Mouse (Mus musculus): ENCODE results near the gene Nlk. TPM values are rescaled to one million over a fixed set of nuclear protein-coding genes. Genes with fewer than 3 reads are reported as not detected.
A peak's percentile ranks its signal among the peaks of the same experiment; 100 is the strongest.
"Not testable (repeated sequence)": the region's sequence is repeated elsewhere in the genome, so short reads cannot be mapped to it uniquely, and the experiment has no call there.

The Nlk gene
- total RNA-seq, 2 experiments from 2014 or later = 7.6 to 10.5 TPM

DNA sequence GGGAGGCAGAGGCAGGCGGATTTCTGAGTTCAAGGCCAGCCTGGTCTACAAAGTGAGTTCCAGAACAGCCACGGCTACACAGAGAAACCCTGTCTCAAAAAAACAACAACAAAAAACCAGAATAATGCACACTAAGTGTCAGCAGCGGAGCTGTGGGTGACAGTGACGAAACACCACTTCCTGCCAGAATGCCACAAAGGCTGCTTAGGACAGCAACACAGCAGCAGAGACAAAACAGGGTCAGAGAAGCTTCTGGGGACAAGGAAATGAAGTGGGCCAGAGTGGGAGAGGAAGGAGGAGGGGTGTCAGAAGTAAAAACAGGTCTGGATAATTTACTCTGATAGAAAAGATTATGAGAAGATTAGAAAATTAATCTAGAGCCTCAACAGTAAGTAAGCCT is 97.1 kb downstream of the Nlk start:
- no peak for DNase-seq (ENCODE audit: low spot score in 2 of 2)

DNA sequence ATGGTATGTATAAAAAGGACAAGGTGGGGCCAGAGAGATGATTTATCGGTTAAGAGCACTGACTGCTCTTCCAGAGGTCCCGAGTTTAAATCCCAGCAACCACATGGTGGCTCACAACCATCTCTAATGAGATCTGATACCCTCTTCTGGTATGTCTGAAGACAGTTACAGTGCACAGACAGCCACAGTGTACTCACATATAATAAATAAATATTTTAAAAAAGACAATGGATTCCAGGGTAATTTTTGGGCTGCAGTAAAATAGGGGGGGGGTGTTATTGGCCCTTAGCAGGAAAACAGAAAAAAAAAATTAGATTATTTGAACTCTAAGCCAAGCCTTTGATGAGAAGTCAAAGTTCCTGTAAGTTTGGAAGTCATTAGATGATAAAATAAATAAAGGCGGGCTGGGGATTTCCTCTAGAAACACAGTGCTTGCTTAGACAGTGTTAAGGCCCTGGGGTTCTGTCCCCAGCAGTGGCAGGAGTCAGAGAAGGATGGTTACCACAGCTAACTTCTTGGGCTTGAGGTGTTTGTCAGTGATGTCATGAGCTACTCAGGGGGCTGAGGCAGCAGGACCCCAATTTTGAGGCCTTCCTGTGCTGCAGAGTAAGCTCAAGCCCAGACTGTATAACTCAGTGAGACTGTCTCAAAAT is 98.3 kb downstream of the Nlk start:
- DNase-seq (ENCODE audit: low spot score in 2 of 2) = no peak

DNA sequence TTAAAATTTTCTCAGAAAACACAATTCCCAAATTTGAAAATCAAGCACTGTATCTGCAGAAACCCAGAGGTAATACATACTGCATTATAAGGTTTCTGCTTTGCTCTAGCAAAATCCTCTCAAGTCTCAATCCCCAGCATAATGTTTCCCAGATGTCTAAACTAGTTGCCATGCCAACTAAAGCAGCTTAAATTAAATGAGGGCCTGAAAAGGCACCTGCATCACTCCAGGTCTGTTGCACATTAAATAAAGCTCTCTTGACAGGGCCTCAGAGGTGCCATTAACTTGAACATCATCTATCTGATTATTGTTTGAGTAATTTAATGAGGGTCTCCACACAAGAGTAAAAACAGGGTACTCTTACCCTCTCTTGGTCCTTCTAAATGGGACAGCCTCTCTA is 100.4 kb downstream of the Nlk start:
- DNase-seq (ENCODE audit: low spot score in 2 of 2) = no peak

DNA sequence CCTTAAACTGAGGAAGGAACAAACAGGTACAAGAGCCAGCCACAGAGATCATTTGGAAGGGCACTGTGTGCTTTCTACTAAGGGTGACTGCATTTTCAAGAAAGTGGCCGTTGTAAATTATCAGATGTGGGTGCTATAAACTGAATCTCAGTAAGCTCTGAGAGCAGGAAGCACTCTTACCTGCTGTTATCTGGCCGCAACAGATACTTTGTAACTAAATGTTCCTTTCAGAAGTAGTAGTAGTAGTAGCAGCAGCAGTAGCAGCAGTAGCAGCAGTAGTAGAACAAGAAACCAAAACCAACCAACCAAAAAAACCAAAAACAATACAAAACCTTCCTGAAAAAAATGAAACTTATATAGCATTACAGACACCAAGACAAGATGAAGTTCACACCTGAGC is 101.4 kb downstream of the Nlk start:
- no peak for DNase-seq (ENCODE audit: low spot score in 2 of 2)

DNA sequence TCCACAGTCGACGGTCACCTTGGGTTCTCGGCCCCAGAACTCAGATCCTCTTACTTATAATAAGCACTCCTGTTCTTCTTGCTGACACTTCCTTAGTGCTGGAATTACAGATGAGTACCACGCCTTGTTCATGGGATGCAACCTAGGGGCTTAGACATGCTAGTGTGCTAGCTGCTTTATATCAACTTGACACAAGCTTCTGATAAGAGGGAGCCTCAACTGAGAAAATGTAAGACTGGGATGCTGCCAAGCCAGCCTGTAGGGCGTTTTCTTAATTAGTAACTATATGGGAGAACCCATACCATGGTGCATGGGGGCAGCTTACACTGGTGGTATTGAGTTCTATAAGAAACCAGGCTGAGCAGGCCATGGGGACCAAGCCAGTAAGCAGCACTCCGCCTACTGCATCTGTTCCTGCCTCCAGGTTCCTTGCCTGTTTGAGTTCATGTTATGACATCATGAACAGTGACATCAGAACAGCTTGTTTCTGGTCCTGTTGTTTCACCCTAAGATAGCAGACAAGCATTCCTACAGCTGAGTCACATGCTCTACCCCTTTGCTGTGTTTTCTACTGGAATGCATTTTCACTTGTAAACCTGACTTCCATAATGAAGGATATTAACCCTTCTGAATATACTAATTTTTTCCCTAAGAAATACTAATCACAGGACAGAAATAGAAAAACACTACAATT is 102.8 kb downstream of the Nlk start:
- no peak for DNase-seq (ENCODE audit: low spot score in 2 of 2)

DNA sequence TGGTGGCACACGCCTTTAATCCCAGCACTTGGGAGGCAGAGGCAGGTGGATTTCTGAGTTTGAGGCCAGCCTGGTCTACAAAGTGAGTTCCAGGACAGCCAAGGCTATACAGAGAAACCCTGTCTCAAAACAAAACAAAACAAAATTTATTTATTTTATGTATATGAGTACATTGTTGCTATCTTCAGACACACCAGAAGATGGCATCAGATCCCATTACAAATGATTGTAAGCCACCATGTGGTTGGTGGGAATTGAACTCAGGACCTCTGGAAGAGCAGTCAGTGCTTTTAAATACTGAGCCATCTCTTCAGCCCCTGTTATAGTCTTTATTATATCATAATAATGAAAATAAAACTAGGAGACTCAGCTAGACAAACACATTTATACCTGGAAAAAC is 109.5 kb downstream of the Nlk start:
- not testable (repeated sequence) for DNase-seq (ENCODE audit: low spot score in 2 of 2)

DNA sequence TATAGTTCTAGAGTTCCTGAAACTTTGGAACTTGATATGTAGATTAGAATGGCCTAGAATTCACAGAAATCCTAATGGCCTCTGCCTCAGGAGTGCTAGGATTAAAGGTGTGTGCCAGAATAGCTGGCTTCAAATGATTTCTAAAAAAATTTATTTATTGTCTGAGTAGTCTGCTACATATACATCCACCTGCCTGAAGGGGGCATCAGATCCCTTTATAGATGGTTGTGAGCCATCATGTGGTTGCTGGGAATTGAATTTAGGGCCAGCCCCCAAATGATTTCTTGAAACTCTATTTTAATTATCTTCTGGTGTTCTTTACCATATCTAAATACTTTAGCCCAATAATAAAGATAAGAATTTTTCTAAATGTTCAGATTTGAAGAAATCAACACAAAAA is 111.1 kb downstream of the Nlk start:
- no peak for DNase-seq (ENCODE audit: low spot score in 2 of 2)

DNA sequence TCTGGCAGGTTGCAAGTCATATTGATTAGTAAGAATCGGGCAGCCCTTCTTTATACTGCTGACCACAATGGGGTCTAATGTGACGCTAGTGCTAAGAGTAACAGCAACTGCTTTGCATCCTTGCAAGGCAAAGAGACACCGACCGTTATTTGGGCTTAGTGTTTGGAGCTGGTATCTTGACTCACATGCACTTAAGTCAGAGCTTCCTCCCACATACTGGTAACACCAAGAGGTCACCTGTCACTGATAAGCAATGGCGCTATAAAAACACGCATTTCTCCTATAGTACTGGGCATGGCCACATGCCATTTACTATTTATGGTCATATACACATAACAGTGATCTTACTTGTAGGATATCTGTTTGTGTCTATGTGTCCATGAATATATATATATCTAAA is 114.3 kb downstream of the Nlk start:
- no peak for DNase-seq (ENCODE audit: low spot score in 2 of 2)

DNA sequence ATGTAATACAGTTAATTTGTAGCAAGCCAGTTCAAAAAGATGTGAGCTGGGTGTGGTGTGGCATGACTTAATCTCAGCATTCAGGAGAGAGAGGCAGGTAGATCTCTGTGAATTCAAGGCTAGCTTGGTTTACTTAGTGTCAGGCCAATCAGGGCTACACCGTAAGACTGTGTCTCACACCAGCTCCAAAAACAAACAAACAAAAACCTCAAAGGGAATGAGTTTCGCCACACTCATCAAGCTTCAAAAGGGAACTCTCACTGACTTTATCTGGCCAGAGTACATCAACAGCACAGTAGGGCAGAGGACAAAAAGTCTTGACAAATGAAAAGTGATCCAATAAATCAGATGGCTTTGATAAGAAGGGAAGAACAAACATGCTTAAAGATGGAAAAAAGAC is 122.2 kb downstream of the Nlk start:
- DNase-seq (ENCODE audit: low spot score in 2 of 2) = no peak

DNA sequence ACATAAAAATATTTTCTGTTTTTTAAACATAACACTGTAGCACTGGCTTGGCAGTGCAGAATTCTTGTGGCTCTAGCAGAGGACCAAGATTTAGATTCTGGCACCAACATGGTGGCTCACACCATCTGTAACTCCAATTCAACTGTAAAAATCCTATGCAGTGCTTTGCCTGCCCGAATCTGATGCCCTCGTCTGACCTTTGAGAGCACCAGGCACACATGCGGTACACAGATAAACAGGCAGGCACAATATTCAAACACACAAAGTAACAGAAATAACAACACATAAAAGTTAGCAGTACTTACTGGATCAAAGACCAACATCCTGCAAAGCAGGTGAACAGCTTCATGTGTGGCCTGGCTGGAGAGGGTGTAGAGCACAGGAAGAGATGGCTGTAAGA is 122.6 kb downstream of the Nlk start:
- DNase-seq (ENCODE audit: low spot score in 2 of 2) = no peak

DNA sequence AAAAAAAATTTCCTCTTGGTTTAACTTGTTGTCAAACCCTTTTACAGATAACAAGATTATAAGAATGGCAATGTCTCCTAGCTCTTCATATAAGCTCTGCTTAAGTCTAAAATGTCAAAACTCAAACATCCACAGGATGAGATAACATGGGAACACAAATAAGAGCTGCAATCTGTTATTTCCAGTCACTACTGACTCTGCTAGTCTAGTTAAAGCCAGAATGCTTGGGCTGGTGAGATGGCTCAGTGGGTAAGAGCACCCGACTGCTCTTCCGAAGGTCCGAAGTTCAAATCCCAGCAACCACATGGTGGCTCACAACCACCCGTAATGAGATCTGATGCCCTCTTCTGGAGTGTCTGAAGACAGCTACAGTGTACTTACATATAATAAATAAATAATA is 123.1 kb downstream of the Nlk start:
- not testable (repeated sequence) for DNase-seq (ENCODE audit: low spot score in 2 of 2)

DNA sequence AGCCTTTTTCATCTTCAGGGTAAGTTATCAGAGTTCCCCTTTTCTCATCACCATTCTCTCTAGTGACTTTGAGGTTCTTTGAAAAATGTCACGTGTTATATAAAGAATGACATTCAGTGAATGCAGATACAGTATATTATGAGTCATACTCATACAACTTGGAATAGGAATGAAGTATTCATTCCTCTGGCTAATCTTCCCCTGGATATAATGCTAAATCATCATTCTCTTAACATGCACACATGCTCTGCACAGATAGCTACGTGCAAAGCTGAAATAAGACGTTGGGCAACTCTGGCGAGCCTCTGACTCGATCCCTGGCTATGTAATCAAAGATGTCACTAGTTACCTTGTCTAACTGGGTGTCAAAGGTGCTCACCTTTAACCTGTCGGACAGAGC is 125.3 kb downstream of the Nlk start:
- no peak for DNase-seq (ENCODE audit: low spot score in 2 of 2)

DNA sequence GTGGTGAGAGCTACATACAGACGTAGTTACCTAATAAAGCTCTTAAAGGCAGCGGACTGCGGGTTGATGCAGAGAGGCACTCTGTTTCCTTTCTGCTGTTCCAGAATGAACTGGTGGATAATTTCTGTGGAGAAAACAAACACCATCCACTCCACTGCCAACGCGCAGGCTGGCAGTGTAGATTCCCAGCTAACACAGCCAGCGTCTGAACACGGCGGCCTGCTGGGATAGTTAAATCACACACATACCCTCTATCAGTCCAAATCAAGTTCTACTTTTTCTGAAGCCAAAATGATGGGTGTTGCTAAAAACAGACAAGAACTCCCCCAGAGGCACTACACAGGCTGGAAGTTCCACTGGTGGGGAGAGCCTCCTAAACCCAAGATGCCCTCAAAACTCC is 125.7 kb downstream of the Nlk start:
- no peak for DNase-seq (ENCODE audit: low spot score in 2 of 2)

DNA sequence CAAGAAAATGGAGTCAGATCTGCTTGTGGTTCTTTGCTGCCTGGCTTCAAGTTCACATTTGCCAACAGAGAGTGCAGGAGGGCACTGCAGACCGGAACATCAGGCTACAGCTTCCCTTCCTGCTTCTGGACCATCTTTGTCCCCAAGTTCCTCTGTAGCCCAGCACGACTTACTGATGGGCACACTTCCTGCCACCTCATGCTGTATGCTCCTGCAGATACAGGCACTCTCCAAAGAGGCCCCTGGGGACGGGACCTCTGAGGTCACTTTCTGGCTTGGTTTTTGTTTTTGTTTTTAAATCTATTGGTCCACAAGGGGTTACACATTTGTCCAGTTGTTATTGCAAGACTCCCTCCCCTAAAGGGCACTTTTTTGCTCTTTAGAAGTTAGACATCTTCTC is 127.4 kb downstream of the Nlk start:
- DNase-seq (ENCODE audit: low spot score in 2 of 2) = no peak

DNA sequence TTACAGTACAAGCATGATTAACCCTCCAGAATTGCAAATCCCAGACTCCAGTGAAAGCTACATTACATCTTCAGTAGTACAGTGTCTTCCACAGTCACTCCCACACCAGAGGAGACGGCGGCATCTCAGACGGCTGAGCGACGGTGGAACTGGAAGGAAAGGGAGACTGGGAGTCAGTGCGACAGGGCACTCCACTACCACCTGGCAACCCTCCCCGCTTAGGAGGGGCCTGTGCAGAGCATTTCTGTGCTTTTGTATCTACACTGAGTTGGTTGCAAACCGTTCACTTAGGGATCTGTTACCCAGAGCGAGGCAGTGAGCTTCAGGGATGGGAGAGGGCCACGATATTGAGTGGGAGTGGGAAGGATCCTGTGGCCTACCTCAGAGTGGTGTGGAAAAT is 128.3 kb downstream of the Nlk start:
- no peak for DNase-seq (ENCODE audit: low spot score in 2 of 2)

DNA sequence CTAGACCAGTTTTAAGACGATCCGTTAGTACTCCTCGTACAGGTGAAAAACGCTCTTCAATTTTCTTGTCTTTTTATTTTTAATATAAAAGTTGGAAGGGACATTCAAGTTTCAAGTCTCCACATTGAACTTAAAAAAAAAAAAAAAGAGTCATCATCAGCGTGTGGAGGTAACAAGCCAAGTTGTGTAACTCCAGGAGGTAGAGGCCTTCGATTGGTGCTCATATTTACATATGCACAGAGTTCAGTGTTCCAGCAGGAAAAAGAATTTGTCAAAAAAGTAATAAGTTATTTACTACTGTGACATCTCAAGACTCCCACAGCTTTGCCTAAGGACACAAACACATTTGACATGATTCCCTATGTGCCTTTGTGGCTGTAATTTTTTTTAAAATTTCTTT is 129.6 kb downstream of the Nlk start:
- DNase-seq (ENCODE audit: low spot score in 2 of 2) = no peak

DNA sequence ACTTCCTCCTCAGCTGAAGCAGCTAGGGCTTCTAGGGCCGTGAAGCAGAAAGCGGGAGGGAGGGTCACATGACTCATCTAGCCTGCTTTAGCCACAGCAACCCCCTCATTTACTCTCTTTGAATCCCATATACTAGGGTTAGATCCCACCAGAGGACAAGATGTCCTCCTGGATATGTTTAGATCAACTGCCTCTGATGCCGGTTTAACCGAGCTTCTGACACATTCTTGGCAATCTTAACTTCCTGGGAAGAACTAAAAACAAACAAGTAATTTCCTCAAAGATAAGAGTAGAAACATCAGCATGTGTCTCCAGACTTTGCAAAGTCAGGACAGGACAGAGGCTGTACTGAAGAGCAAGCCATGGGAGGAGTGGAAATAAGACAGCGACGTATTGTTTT is 130.4 kb downstream of the Nlk start:
- no peak for DNase-seq (ENCODE audit: low spot score in 2 of 2)

DNA sequence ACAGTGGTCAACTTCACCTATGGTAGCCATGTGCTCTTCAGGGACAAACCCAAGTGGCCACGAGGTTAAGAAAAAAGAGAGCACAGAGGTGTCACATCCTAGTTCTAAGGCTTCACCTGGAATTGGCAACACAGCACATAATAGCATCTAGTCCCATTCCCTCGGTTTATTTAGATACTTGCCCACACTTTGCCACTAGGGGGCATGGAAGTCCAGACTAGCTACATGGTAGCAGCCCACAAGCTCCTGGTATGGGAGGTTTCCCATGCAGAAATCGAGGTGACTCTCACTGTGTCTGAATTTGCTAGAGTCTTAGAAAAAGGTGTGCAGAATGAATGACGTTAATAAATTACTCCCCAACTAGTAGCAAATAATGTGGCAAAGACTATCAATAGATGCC is 136.7 kb downstream of the Nlk start:
- DNase-seq (ENCODE audit: low spot score in 2 of 2) = peak in 1 of 2 experiments; percentile 54

DNA sequence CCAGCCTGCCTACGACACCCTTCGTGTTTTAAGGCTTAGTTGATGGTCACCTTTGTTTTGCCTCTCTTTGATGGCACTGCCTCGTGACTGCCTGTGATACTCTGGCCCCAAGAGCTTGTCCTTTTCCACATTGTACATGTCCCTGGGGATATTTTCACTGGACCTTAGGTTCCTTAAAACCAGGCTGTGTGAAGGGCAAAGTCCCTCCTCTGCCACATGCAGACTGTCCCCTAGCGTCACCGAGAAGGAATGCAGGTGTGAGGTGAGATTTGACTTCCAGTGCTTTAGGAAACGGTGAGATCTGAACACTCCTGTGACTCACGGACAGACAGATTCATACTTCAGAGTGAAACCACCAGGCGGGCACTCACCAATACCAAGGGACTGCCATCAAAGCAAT is 139.9 kb downstream of the Nlk start:
- no peak for DNase-seq (ENCODE audit: low spot score in 2 of 2)

DNA sequence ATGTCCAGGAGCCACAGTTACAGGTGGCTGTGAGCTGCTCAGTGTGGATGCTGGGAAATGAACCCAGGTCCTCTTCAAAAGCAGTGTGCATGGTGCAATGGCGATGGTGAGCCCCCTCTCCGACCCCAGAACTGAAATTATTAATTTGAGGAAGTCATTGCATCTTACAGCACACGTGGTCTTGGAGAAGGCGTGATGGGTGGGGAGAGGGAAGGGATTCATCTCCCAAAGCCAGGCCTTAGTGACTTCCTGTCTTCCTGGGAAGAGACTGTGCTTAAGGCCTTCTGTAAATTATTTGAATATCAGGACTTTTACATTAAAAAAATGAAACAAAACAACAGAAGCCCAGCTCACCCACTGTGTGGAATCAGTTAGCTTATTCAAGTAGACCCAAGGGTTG is 141.1 kb downstream of the Nlk start:
- no peak for DNase-seq (ENCODE audit: low spot score in 2 of 2)

DNA sequence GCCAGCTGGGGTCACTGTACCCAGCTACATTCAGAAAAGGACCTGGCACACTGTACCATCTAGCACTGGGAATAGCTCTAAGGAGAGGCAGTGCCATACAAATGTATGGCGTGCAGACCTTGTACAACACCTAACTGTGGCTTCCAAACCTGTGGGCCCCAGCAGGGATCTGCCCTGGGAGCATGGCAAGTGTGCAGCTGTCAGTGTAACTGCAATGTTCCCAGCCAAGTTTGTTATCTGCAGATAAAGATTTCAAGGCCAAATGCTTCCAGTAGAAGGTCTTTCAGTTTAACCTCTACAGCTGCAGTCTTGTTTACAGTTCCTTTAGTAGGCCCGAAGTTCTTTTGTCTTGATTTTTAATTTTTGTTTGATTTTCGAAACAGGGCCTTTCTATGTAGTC is 141.6 kb downstream of the Nlk start:
- no peak for DNase-seq (ENCODE audit: low spot score in 2 of 2)

DNA sequence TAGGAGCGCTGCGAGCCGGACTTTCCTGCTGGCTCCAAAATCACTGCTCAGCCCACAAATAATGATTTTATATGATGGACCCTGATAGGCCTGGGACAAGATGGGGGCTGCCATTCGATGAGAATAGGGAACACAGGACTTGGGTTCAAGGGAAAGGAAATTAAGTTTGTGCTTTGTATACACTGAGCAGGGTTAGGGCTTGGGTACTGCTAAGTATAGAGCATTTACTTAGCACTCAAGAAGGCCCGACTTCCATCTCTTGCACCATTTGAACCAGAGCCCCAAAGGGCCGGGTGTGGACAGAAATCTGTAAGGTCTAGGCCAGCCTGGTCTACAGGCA is 146.1 kb downstream of the Nlk start:
- no peak for DNase-seq (ENCODE audit: low spot score in 2 of 2)
